Mouse (Mus musculus) kidney, adult 9 months (tissue): ENCODE data around the gene Cyth1.

Experiments used
- DNase-seq: peaks from one replicate; pipeline ENCODE4 v3.0.0; 2022

The Cyth1 gene

DNA sequence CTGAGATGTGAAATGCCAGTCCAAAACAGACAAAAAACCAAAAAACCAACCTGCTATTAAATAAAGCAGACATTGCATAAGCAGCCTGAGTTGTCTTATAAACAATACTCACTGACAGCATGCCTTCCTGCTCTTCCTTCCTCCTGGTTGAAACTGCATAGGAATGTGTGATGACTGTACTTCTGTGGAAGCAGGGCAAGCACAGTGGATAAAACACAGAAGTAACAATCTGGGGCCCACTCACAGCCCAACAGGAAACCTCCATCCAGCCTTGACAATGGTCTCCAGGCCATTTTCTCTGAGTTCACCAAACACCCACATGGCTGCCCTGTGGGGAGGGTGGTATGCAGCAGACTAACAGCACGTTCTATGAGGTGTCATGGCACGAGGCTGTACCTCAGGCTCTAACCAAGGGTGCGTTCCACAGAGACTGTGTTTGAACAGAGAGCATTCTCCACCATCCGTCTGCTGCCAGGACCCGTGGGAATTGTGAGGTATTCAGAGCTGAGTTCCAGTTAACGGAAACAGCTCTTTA is 26.0 kb downstream of the Cyth1 start:
- DNase-seq: no peak

GRCm38 (mm10) chr11:118220561-118221262 is 27.7 kb downstream of the Cyth1 start:
- peak; percentile 76 for DNase-seq

GRCm38 (mm10) chr11:118219066-118219465 is 29.3 kb downstream of the Cyth1 start:
- DNase-seq: no peak

GRCm38 (mm10) chr11:118216468-118216867 is 31.9 kb downstream of the Cyth1 start:
- no peak for DNase-seq

DNA sequence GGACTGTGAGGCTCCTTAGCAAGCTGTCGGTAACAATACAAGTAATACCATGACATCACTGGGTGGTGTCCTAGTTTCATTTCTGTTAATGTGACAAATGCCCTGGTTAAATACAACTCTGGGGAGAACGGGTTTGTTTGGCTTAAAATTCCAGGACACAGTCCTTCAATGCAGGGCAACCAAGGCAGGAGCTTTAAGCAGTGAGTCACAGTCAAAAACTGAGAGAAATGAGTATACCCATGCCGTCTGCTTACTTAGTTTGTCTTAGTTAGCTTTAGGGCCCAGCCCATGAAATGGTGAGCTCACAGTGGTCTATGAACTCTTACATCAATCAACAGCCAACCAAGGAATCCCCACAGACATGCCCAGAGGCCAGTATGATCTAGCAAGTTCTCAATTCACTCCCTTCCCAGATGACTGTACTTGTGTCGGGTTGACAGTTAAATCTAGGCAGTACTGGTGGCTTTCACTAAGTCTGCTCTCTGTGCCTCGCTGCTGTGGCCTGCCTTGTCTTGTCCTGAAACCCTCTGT is 32.4 kb downstream of the Cyth1 start:
- DNase-seq: no peak

DNA sequence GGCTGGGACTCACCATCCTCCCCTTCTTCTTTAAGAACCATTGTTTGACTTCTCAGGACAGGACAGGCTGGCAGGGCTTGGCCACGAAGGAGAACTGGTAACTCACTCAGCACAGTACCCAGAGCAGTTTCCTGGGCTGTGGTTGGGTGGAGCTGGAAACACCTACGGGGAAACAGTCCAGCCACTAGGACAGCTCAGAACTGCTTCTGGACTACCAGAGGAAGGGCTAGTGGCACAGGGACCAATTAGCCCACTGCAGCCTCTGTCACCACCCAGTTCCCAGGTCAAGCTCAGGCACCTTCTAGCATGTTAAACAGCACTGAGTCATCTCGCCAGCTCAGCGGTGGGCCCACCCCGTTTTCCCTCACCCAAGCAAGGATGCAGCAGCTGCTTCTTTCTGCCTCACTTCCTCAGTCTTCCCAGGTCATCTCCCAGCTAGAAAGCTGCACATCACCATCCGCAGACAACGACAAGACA is 35.7 kb downstream of the Cyth1 start:
- DNase-seq: no peak

DNA sequence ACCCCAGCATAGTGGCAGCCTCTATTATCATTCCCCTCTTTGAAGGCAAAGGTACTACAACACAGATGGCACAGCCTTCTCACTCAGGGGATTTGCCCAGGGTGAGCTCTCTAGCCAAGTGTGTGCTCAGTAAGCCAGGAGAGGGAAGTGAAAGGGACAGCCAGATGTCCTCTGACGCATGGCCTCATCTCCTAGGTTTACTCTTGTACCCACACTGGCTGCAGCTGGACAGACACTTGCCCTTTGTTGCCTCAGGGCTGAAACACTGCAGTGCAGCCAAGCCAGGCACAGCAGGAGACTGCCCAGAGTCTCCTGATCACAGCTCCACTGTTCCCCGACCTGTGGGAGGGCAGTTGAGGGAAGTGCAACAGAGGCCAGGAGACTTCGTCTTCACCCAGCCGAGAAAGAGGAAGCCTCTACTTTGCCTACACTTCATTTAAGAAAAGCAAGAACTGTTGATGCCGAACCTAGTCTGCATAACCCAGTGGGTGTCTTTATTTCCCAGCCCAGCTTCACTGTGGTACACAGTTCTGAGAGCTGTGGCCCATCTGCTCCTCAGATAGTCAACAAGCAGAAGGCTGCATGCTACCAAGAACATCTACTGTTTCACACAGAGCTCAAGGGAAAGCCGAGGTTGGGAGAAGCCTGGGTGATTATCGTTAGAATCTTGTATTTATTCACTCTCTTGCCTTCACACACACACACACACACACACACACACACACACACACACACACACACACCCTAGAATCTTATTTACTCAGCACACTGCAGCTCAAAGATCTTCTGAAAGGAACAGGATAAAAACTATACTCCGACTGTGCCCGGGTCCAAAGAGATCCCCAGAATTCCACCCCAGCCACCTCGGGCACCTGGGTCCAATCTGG is 36.4 kb downstream of the Cyth1 start:
- peak; percentile 78 for DNase-seq

DNA sequence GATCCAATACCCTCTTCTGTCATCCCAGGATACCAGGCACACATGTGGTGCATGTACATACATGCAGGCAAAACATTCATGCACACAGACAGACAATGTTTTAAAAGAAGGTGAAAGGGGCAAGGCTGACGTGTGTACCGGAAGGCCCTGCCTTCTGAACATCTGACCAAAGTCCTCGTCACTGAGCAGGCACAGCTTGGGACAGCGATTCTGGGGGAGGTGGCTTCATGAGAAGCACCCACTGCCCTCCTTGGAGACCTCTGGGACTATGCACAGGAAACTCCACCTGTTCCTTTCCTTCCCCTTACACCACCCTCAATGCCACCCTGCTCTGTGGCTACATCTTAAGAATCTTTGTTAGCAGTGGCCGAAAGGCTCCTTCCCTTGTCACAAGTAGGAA is 37.4 kb downstream of the Cyth1 start:
- DNase-seq: peak; percentile 53

DNA sequence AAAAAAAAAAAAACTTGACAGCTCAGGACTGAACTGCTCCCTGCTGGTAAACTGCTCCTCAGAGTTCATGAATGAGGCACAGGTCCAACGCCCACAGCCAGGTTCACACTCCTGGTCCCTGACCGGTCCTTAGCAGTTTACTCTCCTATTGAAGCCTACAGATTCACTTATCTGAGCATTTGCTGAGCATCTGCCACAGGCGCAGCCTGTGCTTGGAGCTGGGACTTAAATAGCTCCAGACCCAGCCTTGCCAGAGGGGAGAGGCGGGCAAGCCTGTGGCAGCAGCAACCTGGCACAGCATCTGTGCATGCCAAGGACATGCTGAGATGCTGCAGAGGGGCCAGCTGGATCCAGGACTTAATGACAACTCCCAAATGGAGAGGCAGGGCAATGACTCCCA is 38.3 kb downstream of the Cyth1 start:
- no peak for DNase-seq

DNA sequence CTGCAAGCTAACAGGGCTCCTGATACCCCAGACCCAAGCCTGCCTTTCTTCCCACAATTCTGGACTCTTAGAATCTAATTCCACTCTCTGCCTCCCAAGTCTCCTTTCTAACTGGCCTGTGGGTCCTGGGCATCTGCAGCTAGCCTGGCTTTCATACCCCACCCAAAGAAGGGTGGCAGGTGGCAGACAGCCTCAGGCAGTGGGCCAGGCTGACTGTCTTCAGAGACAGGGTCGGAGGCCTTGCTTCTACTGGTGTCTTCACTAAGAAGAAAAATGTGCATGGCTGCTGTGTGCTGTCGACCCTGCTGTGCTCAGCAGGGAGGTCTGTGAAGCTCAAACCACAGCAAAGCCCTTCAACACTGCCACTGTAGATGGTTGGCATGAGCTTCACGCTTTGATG is 39.0 kb downstream of the Cyth1 start:
- DNase-seq: no peak

- no peak for DNase-seq
Observed at GRCm38 (mm10) chr11:118208672-118209272, 39.6 kb downstream of the Cyth1 start.

DNA sequence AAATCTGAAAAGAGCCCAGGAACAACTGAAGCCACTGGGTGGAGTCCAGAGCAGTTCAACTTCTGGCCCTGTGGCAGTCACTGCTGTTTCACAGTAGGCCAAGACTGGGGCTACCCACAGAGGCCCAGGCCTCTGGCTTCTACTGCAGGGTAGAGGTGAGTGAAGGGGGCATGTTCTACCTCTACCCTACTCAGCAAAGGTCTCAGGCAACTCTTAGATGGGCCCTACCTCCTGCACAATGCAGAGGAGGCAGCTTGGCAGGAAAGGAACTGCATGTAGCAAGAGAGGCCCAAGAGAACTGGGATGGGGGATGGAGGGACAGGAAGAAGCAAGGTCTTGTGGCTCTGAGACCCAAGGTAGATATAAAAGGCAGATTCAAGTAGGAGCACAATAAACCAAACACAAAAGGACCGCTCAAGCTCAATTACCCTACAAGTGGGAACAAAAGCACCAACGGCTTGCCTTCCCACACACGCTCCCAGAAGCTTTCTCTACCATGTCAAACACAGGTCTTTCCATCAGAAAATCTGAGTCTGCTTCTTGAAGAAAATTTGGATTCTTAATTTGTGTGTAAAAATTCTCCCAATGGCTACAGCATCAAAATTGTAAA is 40.9 kb downstream of the Cyth1 start:
- no peak for DNase-seq

DNA sequence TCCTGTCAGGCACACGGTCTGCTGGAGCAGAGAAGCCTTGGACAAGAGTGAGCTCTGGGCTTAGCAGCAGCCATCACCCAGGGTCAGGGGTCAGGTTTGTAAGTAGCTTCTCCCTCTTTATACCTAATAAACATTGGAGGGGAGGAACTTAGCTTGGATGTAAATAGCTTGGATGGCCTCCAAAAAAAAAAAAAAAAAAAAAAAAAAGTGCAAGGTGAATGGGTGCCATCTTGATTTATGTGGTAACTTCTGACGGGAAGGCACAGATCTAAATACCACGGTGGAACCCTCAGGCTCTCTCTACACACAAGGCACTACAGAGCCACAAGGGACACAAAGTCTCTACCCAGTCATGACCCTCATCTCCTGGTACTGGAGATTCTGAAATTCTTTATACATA is 42.1 kb downstream of the Cyth1 start:
- no peak for DNase-seq

GRCm38 (mm10) chr11:118203469-118203868 is 44.9 kb downstream of the Cyth1 start:
- DNase-seq: no peak

DNA sequence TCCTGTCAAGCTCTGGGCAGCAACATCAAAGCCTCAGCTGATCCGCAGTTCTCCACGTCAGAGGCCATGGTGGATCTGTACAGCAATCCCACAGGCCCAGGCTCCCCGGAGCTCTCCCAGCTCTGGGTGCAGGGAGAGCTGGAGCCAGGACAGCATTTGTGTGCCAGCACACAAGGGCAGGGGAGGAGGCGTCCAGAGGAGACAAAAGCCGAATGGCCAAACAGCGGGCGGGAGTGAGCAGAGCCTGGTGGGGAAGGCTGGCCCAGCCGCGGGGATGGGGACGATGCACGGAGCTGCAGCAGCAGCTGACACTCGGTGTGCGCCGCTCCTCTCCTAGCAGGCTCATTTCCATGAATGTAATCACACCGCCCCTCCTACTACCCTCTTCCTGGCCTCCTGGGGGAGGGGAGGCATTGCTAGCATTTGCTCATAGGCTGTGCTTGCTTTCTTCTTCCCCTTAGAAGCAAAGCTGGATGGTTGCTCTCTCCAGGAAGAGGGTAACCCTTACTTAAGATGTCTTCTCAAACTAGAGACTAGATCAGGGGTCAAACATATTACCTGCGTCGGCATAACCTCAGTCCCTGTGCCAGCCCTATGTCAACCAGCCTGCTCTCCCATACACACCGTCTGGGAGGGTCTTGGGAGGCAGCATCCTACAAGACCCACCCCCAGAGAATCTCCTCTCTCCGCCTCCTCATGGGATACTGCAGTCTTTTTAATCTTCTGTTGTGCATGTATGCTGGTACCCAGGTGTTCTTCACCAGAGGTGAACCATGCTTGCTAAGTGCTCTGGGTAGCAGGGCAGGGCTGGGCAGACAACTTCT is 45.8 kb downstream of the Cyth1 start:
- peak; percentile 47 for DNase-seq

- DNase-seq: peak; percentile 47
Observed at GRCm38 (mm10) chr11:118201833-118202409, 46.5 kb downstream of the Cyth1 start.

DNA sequence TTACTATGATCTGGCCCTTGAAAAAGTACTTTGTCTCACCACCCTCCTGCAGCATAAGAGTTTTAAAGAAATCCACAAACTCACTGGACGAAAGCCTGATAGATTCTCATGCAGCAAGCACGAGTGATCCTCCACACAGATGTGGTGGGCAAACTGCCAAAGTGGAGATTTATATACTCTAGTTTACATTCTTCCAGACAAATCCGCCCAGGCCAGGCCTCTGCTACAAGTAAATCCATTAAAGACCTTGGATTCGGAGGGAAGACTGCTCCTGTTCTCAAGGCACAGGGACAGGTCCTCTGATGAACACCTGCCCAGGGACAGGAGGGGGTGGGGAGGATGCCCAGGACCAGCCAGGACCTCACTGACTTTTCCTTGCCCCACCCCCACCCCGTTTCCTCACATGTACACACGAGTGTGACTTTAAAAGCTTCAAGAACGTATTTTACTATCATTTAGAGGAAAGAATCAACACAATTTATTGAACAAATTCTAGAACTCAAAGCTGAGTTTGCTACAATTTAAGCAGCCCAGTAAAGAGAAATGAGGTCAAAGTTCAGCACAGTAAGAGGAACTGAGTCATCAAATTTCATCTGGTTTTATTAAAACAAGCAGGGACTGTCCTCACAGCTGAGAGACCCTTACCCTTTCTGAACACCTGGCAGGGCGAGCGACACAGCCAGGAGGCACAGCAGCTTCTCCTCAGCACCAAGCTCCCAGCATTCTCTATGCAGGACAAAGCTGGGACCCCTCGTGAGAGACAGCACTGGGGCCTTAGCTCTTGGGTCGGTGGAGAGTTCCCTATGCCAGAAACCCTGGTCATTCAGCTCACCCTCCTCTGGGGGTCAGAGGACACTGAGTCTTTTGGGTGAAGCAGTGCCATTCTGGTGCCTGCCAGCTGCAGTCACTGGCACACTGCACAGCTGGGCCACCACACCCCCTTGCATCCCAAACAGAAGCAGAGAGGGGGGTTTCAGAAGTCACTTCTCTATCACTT is 47.3 kb downstream of the Cyth1 start:
- peak; percentile 58 for DNase-seq

- no peak for DNase-seq
Observed at GRCm38 (mm10) chr11:118198296-118198600, 50.1 kb downstream of the Cyth1 start.

DNA sequence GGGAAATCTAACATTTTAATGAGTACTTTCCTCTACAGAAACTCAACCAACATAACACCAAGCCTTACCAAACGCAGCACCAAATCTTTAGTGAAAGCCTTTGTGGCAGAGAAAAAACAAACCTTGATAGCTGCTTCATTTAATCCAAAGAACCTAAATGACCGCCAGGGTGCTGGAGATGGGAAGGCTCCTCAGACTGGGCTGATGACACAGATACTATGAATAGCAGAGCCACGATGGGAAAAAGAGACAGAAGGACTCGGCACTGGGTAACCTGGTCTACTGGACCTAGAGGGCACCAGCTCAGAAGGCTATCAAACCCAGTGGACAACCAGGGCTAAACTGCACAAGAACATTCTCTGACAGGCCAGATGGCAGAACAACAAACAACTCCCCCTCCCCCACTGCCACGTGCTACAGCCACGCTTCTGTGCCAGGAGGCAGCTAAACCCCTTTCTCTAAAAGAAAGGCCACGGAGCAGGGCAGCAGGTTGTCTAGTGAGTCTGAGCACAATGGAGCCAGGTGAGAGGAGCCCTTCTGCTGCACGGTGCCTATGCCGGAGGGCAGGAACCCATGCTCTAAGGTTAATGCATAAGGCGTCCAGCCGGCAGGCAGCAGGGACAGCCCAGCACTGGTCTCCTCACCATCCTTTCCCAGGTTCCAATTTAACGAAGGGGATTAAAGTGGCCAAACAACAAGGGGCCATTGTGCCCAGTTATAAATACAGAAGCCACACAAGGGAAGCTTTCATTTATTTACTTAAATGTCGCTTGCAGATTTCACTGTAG is 50.7 kb downstream of the Cyth1 start:
- DNase-seq: peak; percentile 65
